Mouse (Mus musculus): ENCODE results near the gene Timm8b. TPM values are rescaled to one million over a fixed set of nuclear protein-coding genes. Genes with fewer than 3 reads are reported as not detected.

Timm8b gene
- total and polyA plus RNA-seq, 3 experiments: 119 to 244 (median 160) TPM

GRCm38 (mm10) chr9:50601536-50601935, 2.2 kb upstream of the Timm8b start:
- peak overlapping the region; percentile 52 for H3K4me2 ChIP-seq (ENCODE audit: insufficient read depth, low read depth, poor library complexity, severe bottlenecking)
- H3K36me3 ChIP-seq (replicated peaks in 1 of 2; ENCODE audit: control insufficient read depth in 1 of 2, insufficient read depth in 1 of 2, low read length in 1 of 2): peaks cover 32 to 58% of the 10 kb centered on the region in 2 experiments
- in situ Hi-C loops (cut with MboI; ENCODE audit: low pct_ligation_motif_present, low pct_unique_long_range_greater_than_20kb, low sequenced_read_pairs): loop anchor here (10.0 kb wide), 1 partner anchor 147 kb away; no protein-coding TSS in a partner anchor

GRCm38 (mm10) chr9:50602055-50602845, 1.5 kb upstream of the Timm8b start:
- dilution Hi-C loops (cut with MboI; ENCODE audit: extremely low pct_ligation_motif_present, extremely low pct_unique_long_range_greater_than_20kb, low sequenced_read_pairs) (no loop called here), in situ Hi-C loops (cut with MboI; ENCODE audit: low pct_ligation_motif_present, low pct_unique_long_range_greater_than_20kb, low sequenced_read_pairs) (loop anchor here (10.0 kb wide), 1 partner anchor 147 kb away; no protein-coding TSS in a partner anchor)
- Histone ChIP-seq H3K9me3 (replicated peaks; ENCODE audit: low read length) (no peaks in the 10 kb centered on the region), H3K27ac (ENCODE audit: insufficient read depth, low read depth) (no peak overlapping the region), H3K4me1 (ENCODE audit: control insufficient read depth in 1 of 2, insufficient read depth in 2 of 2) (peaks cover 5 to 34% of the 10 kb centered on the region in 2 experiments; a peak in 3 of 4 replicates), H3K9ac (ENCODE audit: insufficient read depth, low read depth) (peak overlapping the region; percentile 73), H3K27me3 (replicated peaks) (no peaks in the 10 kb centered on the region), H3K4me3 (replicated peaks in 1 of 3; ENCODE audit: low read depth in 2 of 3, low read length in 2 of 3, poor library complexity in 1 of 3) (peak overlapping the region; percentile 80 to 98 (median 84)), H3K4me2 (ENCODE audit: insufficient read depth, low read depth, poor library complexity, severe bottlenecking) (peak overlapping the region; percentile 52), H3K36me3 (replicated peaks in 1 of 2; ENCODE audit: control insufficient read depth in 1 of 2, insufficient read depth in 1 of 2, low read length in 1 of 2) (peaks cover 30 to 52% of the 10 kb centered on the region in 2 experiments), H3K79me2 (replicated peaks; ENCODE audit: control insufficient read depth, extremely low read depth, insufficient read depth, poor library complexity, severe bottlenecking) (peaks cover 45% of the 10 kb centered on the region)
- no peak for DNase-seq (ENCODE audit: extremely low read depth)
- no peak for TF ChIP-seq ZMIZ1 (IDR thresholded peaks at IDR 0.05; ENCODE audit: low read depth, low read length)
- TF ChIP-seq RAD21 (IDR thresholded peaks at IDR 0.05; ENCODE audit: low read depth, low read length): no peak
- no peak for TF ChIP-seq MEF2A (IDR thresholded peaks at IDR 0.05; ENCODE audit: borderline replicate concordance, low read depth, low read length)
- no peak for TF ChIP-seq JUN (IDR thresholded peaks at IDR 0.05; ENCODE audit: insufficient read depth, low read depth, low read length)
- TF ChIP-seq USF2 (conservative IDR thresholded peaks at IDR 0.05; ENCODE audit: low read depth, low read length): no peak
- TF ChIP-seq MAFK (IDR thresholded peaks at IDR 0.05; ENCODE audit: insufficient replicate concordance, low read length): no peak
- TF ChIP-seq MYC (IDR thresholded peaks at IDR 0.05; ENCODE audit: low read depth, low read length): no peak
- TF ChIP-seq MXI1 (IDR thresholded peaks at IDR 0.05; ENCODE audit: low read depth, low read length): no peak
- TF ChIP-seq KAT2A (IDR thresholded peaks at IDR 0.05; ENCODE audit: insufficient replicate concordance, low read length): no peak
- no peak for TF ChIP-seq POLR2A (IDR thresholded peaks at IDR 0.05; ENCODE audit: low read depth, low read length)

More at GRCm38 (mm10) chr9:50601536-50601935, 2.2 kb upstream of the Timm8b start:
- Histone ChIP-seq H3K4me1 (ENCODE audit: control insufficient read depth in 1 of 2, insufficient read depth in 2 of 2) (peaks cover 5 to 34% of the 10 kb centered on the region in 2 experiments; a peak in 3 of 4 replicates), H3K79me2 (replicated peaks; ENCODE audit: control insufficient read depth, extremely low read depth, insufficient read depth, poor library complexity, severe bottlenecking) (peaks cover 45% of the 10 kb centered on the region), H3K9ac (ENCODE audit: insufficient read depth, low read depth) (peak overlapping the region; percentile 21; the same call in 1 of the 2 replicates), H3K9me3 (replicated peaks; ENCODE audit: low read length) (no peaks in the 10 kb centered on the region), H3K27me3 (replicated peaks) (no peaks in the 10 kb centered on the region), H3K27ac (ENCODE audit: insufficient read depth, low read depth) (no peak overlapping the region), H3K4me3 (replicated peaks in 1 of 3; ENCODE audit: low read depth in 2 of 3, low read length in 2 of 3, poor library complexity in 1 of 3) (peak overlapping the region in 2 of 3 experiments; percentile 1 to 80)
- TF ChIP-seq ZMIZ1 (IDR thresholded peaks at IDR 0.05; ENCODE audit: low read depth, low read length): no peak
- no peak for TF ChIP-seq TCF12 (IDR thresholded peaks at IDR 0.05; ENCODE audit: low read depth, low read length)
- no peak for TF ChIP-seq SMC3 (IDR thresholded peaks at IDR 0.05; ENCODE audit: low read depth, low read length)
- no peak for TF ChIP-seq CHD2 (IDR thresholded peaks at IDR 0.05; ENCODE audit: low read length)
- TF ChIP-seq POLR2A (IDR thresholded peaks at IDR 0.05; ENCODE audit: low read depth, low read length): no peak
- TF ChIP-seq IRF4 (IDR thresholded peaks at IDR 0.05; ENCODE audit: low read depth, low read length): no peak
- TF ChIP-seq BHLHE40 (IDR thresholded peaks at IDR 0.05; ENCODE audit: low read depth, low read length): no peak
- no peak for TF ChIP-seq ZNF384 (IDR thresholded peaks at IDR 0.05; ENCODE audit: low read depth, low read length)
- TF ChIP-seq TBP (conservative IDR thresholded peaks at IDR 0.05; ENCODE audit: low read depth, low read length): no peak
- no peak for TF ChIP-seq RCOR1 (conservative IDR thresholded peaks at IDR 0.05; ENCODE audit: low read depth, low read length)
- DNase-seq (ENCODE audit: extremely low read depth): no peak
- dilution Hi-C loops (cut with MboI; ENCODE audit: extremely low pct_ligation_motif_present, extremely low pct_unique_long_range_greater_than_20kb, low sequenced_read_pairs): no loop called here
